Mouse (Mus musculus): ENCODE data around the gene Pjvk.

The Pjvk gene

GRCm38 (mm10) chr2:76667200-76667599, 18.9 kb downstream of the Pjvk start:
- no peak for DNase-seq (ENCODE audit: low spot score in 2 of 2)

GRCm38 (mm10) chr2:76671641-76672040, 23.4 kb downstream of the Pjvk start:
- no peak for DNase-seq (ENCODE audit: low spot score in 2 of 2)

- DNase-seq (ENCODE audit: low spot score in 2 of 2): no peak
These were observed 24.0 kb downstream of the Pjvk start for GRCm38 (mm10) chr2:76672134-76672745.

GRCm38 (mm10) chr2:76672966-76673392, 24.7 kb downstream of the Pjvk start, which contains the start of gene Fkbp7:
Gene Fkbp7, minus strand, starts transcription at chr2:76673116.
- DNase-seq (ENCODE audit: low spot score in 2 of 2): peak; percentile 87 to 93

- peak; percentile 50 to 55 for DNase-seq (ENCODE audit: low spot score in 2 of 2)
These were observed 25.3 kb downstream of the Pjvk start for GRCm38 (mm10) chr2:76673472-76674081.

- DNase-seq (ENCODE audit: low spot score in 2 of 2): peak; percentile 88 to 90
These were observed 26.6 kb downstream of the Pjvk start, which contains the start of gene Plekha3 for GRCm38 (mm10) chr2:76674725-76675427. Gene Plekha3, plus strand, starts transcription at chr2:76675281.

GRCm38 (mm10) chr2:76675451-76675850, 27.2 kb downstream of the Pjvk start:
- DNase-seq (ENCODE audit: low spot score in 2 of 2): no peak

- DNase-seq (ENCODE audit: low spot score in 2 of 2): no peak
These were observed 27.7 kb downstream of the Pjvk start for GRCm38 (mm10) chr2:76675949-76676348.

GRCm38 (mm10) chr2:76676401-76677226, 28.3 kb downstream of the Pjvk start:
- DNase-seq (ENCODE audit: low spot score in 2 of 2): no peak

GRCm38 (mm10) chr2:76682301-76682700, 34.0 kb downstream of the Pjvk start:
- DNase-seq (ENCODE audit: low spot score in 2 of 2): no peak

- no peak for DNase-seq (ENCODE audit: low spot score in 2 of 2)
These were observed 38.7 kb downstream of the Pjvk start for GRCm38 (mm10) chr2:76686986-76687385.

- no peak for DNase-seq (ENCODE audit: low spot score in 2 of 2)
These were observed 39.3 kb downstream of the Pjvk start for GRCm38 (mm10) chr2:76687608-76688007.

- DNase-seq (ENCODE audit: low spot score in 2 of 2): no peak
These were observed 39.9 kb downstream of the Pjvk start for GRCm38 (mm10) chr2:76688162-76688561.

GRCm38 (mm10) chr2:76690436-76691204, 42.3 kb downstream of the Pjvk start:
- peak; percentile 71 to 81 for DNase-seq (ENCODE audit: low spot score in 2 of 2)

- DNase-seq (ENCODE audit: low spot score in 2 of 2): no peak
These were observed 45.5 kb downstream of the Pjvk start for GRCm38 (mm10) chr2:76693765-76694164.

GRCm38 (mm10) chr2:76695290-76695689, 47.0 kb downstream of the Pjvk start:
- peak in 1 of 2 experiments; percentile 46 for DNase-seq (ENCODE audit: low spot score in 2 of 2)

- no peak for DNase-seq (ENCODE audit: low spot score in 2 of 2)
These were observed 53.9 kb downstream of the Pjvk start for GRCm38 (mm10) chr2:76702188-76702587.

- DNase-seq (ENCODE audit: low spot score in 2 of 2): no peak
These were observed 54.5 kb downstream of the Pjvk start for GRCm38 (mm10) chr2:76702751-76703150.

- no peak for DNase-seq (ENCODE audit: low spot score in 2 of 2)
These were observed 57.4 kb downstream of the Pjvk start for GRCm38 (mm10) chr2:76705655-76706054.
